Mouse (Mus musculus) thymus, postnatal 4 days (tissue): ENCODE measurements around the gene Frmd8.

Experiments used
- DNase-seq: peaks from one replicate; pipeline ENCODE4 v3.0.0; 2021

Frmd8 gene

GRCm38 (mm10) chr19:5824043-5824825 lies 50.8 kb downstream of the Frmd8 start:
- DNase-seq: peak; percentile 58

DNA sequence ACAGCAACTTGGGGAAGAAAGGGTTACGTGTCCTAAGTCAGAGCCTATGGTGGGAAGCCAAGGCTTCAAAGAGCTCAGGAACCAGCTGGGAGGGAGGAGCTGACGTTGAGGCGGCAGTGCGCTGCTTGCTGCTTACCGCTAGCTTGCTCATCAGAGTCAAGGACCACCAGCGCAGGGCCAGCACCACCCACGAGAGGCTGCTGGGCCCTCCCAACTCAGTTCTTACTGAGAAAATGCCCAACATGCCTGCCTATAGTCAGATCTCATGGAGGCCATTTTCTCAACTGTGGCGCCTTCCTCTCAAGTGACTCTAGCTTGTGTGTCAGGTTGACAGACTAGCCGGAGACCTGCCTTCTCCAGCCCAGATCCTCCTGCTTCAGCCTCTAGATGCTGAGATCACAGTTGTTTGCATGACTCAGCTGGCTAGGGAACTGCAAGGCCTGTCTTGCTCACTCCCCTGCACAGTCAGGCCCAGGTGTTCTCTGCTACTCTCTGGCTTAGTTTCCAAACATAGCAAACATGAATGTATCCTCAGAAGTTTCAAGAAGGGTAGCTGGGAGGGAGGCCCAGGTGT lies 51.7 kb downstream of the Frmd8 start:
- DNase-seq: peak; percentile 67

DNA sequence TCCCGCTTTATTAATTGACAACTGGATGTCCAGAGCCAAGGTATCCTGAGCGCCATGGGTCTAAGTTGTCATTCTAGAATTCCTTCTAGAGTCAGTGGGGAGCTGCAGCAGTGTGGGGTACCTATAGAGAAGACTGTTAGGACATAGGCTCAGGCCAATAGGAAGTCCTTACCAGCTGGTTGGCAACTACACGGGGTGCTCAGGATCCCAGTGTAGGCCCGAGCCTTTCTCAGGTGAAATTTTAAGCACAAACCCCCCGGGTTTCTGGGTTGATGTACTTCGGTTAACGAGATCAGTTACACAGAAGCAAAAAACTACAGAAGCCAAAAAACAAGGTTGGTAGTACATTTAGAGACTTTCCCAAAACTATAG lies 52.3 kb downstream of the Frmd8 start:
- no peak for DNase-seq

GRCm38 (mm10) chr19:5822174-5822833 lies 52.8 kb downstream of the Frmd8 start:
- no peak for DNase-seq

- DNase-seq: no peak
Measured at GRCm38 (mm10) chr19:5821847-5822173, 53.3 kb downstream of the Frmd8 start.

DNA sequence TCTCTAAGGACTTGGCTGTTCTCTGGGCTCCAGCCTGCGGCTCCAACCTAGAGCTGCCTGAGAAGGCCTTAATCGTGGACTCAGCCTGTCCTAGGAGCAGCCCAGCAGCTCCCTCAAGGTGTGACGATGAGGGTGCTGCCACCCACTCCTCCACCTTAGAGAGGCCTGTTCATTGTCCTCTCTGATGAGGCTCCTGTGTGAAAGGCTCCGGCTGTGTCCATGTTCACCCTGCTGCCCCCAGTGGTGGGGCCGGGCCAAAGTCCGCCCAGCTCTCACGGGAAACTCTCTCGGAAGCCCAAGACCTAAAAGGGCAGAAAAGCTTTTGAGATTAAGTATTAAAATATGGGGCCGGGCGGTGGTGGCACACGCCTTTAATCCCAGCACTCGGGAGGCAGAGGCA lies 55.5 kb downstream of the Frmd8 start:
- no peak for DNase-seq

DNA sequence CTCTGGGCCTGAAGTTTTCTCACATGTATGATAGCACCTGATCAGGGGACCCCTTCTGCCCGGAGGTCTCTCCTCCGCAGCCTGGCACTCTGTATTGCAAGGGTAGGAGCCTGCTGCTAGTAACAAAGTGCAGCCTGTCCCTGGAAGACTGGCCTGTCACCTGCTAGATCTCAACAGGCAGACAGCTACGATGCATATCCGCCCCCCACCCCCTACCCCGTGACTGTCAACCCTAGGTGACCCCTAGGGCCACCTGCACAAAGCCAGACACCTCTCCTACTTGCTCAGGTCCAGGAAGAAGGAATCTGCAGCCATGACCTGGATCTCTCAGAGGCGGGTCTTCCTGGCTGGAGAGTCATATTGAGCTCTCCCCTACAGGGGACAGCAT lies 56.5 kb downstream of the Frmd8 start:
- DNase-seq: no peak

DNA sequence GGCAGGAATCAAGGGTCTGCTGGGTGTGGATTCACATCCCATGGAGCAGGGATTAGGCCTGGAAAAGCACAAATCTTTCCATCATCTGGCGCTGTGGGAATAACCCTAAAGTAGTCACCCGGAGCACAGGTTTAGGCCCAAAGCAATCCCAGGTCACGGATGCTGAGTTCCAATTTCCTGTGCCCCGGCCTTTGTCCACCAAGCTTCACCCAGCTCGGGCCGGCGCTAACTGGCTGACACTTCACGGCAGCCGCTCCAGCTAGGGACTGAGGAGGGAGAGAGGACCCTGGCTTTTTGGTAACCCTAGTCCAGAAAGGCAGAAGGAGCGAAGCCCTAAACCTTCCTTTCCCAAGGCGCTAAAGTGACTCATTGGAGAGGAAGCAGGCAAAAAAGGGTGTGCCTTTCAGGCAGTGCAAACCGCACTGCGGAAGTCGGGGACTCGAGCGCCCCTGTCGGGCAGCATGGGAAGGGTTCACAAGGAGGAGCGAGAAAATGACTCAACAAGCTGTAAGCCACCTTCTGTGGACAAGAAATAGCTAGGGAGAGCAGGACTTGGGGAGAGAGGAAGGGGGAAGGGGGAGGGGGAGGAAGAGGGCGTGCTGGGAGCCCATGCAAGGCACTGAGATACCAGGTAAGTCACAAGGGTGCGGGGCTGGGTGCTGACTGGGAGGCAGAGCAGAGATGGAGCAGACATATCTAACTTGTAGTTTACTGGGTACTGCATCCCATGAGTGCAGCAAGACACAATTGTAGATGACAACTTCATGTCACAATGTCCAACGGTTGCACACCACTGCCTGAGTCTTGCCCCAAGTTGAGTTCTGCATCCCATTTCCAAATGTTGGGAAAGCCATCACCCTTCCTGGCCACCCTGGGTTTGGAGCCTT lies 57.1 kb downstream of the Frmd8 start:
- peak; percentile 94 for DNase-seq

GRCm38 (mm10) chr19:5815928-5816327 lies 59.1 kb downstream of the Frmd8 start:
- no peak for DNase-seq

- no peak for DNase-seq
Measured at GRCm38 (mm10) chr19:5815010-5815409, 60.1 kb downstream of the Frmd8 start.

- peak; percentile 79 for DNase-seq
Measured at GRCm38 (mm10) chr19:5814048-5814447, 61.0 kb downstream of the Frmd8 start.

GRCm38 (mm10) chr19:5813567-5813966 lies 61.5 kb downstream of the Frmd8 start:
- DNase-seq: no peak

- DNase-seq: no peak
Measured at GRCm38 (mm10) chr19:5811771-5812504, 63.1 kb downstream of the Frmd8 start.

- DNase-seq: no peak
Measured at GRCm38 (mm10) chr19:5810840-5811563, 64.1 kb downstream of the Frmd8 start.

GRCm38 (mm10) chr19:5810103-5810839 lies 64.8 kb downstream of the Frmd8 start:
- no peak for DNase-seq

GRCm38 (mm10) chr19:5809712-5810089 lies 65.4 kb downstream of the Frmd8 start:
- no peak for DNase-seq

DNA sequence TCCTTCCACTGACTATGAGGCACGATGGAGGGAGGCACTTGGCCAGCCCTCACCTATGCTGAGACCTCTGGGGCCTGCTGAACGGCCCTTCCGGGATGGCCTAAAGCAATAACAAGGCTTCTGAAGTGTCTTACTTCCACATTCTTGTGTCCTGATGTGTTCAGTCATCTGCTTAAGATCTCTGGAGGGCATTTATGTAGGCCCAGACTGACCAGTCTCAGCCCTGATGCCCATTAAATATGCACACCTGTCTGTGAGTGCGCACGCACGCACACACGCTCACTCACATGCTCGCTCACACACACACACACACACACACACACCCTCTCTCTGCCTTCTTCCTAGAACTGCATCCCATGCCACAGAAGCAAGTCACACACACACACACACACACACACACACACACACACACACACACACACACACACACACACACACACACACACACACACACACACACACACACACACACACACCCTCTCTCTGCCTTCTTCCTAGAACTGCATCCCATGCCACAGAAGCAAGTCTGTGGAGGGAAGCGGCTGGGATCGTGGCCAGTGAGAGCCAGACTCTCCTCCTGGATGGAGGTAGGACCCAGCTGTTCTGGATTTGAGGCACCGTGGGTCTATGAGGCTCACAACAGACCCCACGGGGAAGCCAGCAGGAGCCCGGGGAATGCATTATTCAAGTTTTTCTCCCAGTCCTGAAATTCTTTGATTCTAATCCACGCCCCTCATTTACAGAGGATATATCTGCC lies 65.9 kb downstream of the Frmd8 start:
- DNase-seq: no peak

DNA sequence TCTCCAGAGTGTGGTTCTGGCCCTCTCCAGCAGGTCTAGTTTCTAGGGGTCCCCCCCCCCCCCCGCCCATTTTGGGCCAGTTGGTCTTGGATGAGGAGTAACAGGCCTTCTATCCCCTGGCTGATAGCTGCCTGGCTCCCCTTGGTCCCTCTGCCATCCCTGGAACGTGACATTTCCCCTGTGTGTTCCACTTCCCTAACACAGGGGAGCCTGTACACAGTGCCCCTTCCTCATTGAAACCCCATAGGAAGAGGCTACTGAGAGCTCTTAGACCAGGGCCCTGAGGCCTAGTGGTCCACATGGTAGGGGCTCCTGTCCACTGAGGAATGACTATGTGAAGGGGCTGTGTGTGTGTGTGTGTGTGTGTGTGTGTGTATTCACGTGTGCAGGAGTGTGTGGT lies 67.3 kb downstream of the Frmd8 start:
- no peak for DNase-seq

- peak; percentile 46 for DNase-seq
Measured at GRCm38 (mm10) chr19:5806809-5807205, 68.3 kb downstream of the Frmd8 start.

DNA sequence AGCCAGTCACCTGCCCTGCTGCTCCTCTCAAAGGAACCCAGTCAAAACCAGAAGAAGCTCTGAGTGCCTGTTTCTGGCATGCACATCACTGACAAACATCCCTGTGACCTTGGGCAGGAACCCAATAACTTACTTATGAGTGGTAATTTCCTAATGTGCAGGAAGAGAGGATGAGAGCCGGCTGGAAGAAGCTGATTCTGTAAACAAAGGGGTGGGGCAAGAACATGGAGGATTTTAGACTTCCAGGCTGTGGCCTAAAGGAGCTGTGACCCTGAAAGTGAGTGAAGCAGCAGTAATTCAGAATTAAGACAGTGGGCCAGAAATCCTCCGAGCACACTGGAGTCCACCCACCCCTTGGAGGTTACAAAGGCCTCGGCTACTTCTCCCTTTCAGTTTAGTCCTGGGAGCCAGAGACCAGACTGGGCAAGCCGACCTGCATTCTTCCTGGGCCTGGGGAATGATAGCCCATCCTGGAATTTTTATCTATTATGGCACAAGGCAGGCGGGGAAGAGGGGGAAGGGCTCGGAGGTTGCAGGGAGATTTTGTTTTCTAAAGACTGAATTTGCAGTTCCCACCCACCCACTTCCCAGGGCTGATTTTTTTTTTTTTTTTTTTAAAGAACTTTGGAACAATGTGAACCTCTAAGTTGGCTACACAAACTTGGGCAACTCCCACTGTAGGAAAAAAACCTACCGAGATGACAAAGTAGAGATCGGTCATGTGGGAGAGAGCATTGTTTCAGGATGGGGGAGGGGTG lies 68.8 kb downstream of the Frmd8 start:
- DNase-seq: no peak
